Mouse (Mus musculus) CH12.LX (cell line): Measurements from ENCODE around the gene Tead2. TPM values are rescaled to one million over a fixed set of nuclear protein-coding genes. Genes with fewer than 3 reads are reported as not detected.

Experiments
- DNase-seq: peaks from one replicate; pipeline ENCODE4 v3.0.0-alpha.2; 2013; ENCODE audit errors: extremely low read depth
- H3K27ac ChIP-seq: 2 replicates; pipeline ENCODE4 v1.5.1; 2012; ENCODE audit warnings: low read depth, mild to moderate bottlenecking, control low read depth, moderate library complexity; ENCODE audit not compliant: insufficient read depth
- H3K27me3 ChIP-seq: replicated peaks from 2 replicates; pipeline ENCODE3; 2012; ENCODE audit warnings: inconsistent platforms
- H3K36me3 ChIP-seq, 2 experiments: replicated peaks in 1 of 2; 2 replicates each; pipeline versions ENCODE3 to v1.6.1; 2012; ENCODE audit warnings: inconsistent platforms in 1 of 2, low read length in 1 of 2, mild to moderate bottlenecking in 1 of 2, mixed read lengths in 1 of 2, moderate library complexity in 1 of 2; ENCODE audit not compliant: control insufficient read depth in 1 of 2, insufficient read depth in 1 of 2
- H3K4me1 ChIP-seq, 2 experiments: 2 replicates each; pipeline ENCODE4 v1.6.1; 2012; ENCODE audit warnings: inconsistent platforms in 1 of 2, moderate library complexity in 1 of 2; ENCODE audit not compliant: insufficient read depth in 2 of 2, control insufficient read depth in 1 of 2
- H3K4me2 ChIP-seq: 2 replicates; pipeline ENCODE4 v1.6.1; 2012; ENCODE audit warnings: low read depth, mild to moderate bottlenecking, control low read depth; ENCODE audit not compliant: poor library complexity, insufficient read depth, severe bottlenecking
- H3K4me3 ChIP-seq, 3 experiments: fragments of 150-350 bp in 1 of 3; sonication (generic) in 1 of 3; replicated peaks in 1 of 3; 2 replicates each; pipeline versions ENCODE3 to v1.5.1; 2011 to 2012; ENCODE audit warnings: low read depth in 2 of 3, low read length in 2 of 3, mild to moderate bottlenecking in 2 of 3, moderate library complexity in 2 of 3, control low read depth in 1 of 3, improper control_type of control experiment in 1 of 3, inconsistent platforms in 1 of 3, mixed read lengths in 1 of 3; ENCODE audit not compliant: poor library complexity in 1 of 3
- H3K79me2 ChIP-seq: replicated peaks from 2 replicates; pipeline ENCODE4 v1.6.1; 2012; ENCODE audit warnings: mild to moderate bottlenecking, moderate library complexity; ENCODE audit not compliant: control insufficient read depth, poor library complexity, insufficient read depth, severe bottlenecking; ENCODE audit errors: extremely low read depth
- H3K9ac ChIP-seq: 2 replicates; pipeline ENCODE4 v1.6.1; 2012; ENCODE audit warnings: low read depth, mild to moderate bottlenecking, control low read depth, moderate library complexity; ENCODE audit not compliant: insufficient read depth
- H3K9me3 ChIP-seq: replicated peaks from 2 replicates; pipeline ENCODE3; 2012; ENCODE audit warnings: low read length, inconsistent platforms, mixed read lengths
- BHLHE40 ChIP-seq: IDR thresholded peaks from 2 replicates; pipeline ENCODE4 v1.6.1; 2011; ENCODE audit warnings: mild to moderate bottlenecking, low read depth, low read length, improper control_type of control experiment
- CHD2 ChIP-seq: IDR thresholded peaks from 2 replicates; pipeline ENCODE4 v1.6.1; 2011; ENCODE audit warnings: low read length, improper control_type of control experiment
- CTCF ChIP-seq, 2 experiments: IDR thresholded peaks in 1 of 2; conservative IDR thresholded peaks in 1 of 2; 2 replicates each; pipeline ENCODE4 v1.5.1; 2011 to 2012; ENCODE audit warnings: low read depth in 2 of 2, low read length in 2 of 2, improper control_type of control experiment in 1 of 2, inconsistent platforms in 1 of 2, mild to moderate bottlenecking in 1 of 2, moderate library complexity in 1 of 2
- EP300 ChIP-seq: IDR thresholded peaks from 2 replicates; pipeline ENCODE4 v1.6.1; 2011; ENCODE audit warnings: low read length, improper control_type of control experiment
- ETS1 ChIP-seq: conservative IDR thresholded peaks from 2 replicates; pipeline ENCODE4 v1.6.1; 2012; ENCODE audit warnings: low read depth, mild to moderate bottlenecking, inconsistent platforms, low read length, improper control_type of control experiment, moderate library complexity
- HCFC1 ChIP-seq: IDR thresholded peaks from 2 replicates; pipeline ENCODE4 v1.6.1; 2012; ENCODE audit warnings: low read depth, mild to moderate bottlenecking, inconsistent platforms, low read length, improper control_type of control experiment
- JUN ChIP-seq: IDR thresholded peaks from 2 replicates; pipeline ENCODE4 v1.6.1; 2011; ENCODE audit warnings: low read depth, mild to moderate bottlenecking, low read length, improper control_type of control experiment, moderate library complexity; ENCODE audit not compliant: insufficient read depth
- KAT2A ChIP-seq: IDR thresholded peaks from 2 replicates; pipeline ENCODE4 v1.6.1; 2012; ENCODE audit warnings: low read length, improper control_type of control experiment, inconsistent platforms; ENCODE audit not compliant: insufficient replicate concordance
- MAFK ChIP-seq: IDR thresholded peaks from 2 replicates; pipeline ENCODE4 v1.6.1; 2011; ENCODE audit warnings: low read length, improper control_type of control experiment; ENCODE audit not compliant: insufficient replicate concordance
- MAX ChIP-seq: IDR thresholded peaks from 2 replicates; pipeline ENCODE4 v1.6.1; 2011; ENCODE audit warnings: low read length, improper control_type of control experiment
- MAZ ChIP-seq: IDR thresholded peaks from 2 replicates; pipeline ENCODE4 v1.6.1; 2012; ENCODE audit warnings: low read depth, mild to moderate bottlenecking, inconsistent platforms, low read length, improper control_type of control experiment, moderate library complexity
- MXI1 ChIP-seq: IDR thresholded peaks from 2 replicates; pipeline ENCODE4 v1.6.1; 2011; ENCODE audit warnings: mild to moderate bottlenecking, low read depth, low read length, improper control_type of control experiment
- MYC ChIP-seq: IDR thresholded peaks from 2 replicates; pipeline ENCODE4 v1.6.1; 2011; ENCODE audit warnings: low read depth, mild to moderate bottlenecking, improper control_type of control experiment, low read length
- NELFE ChIP-seq: IDR thresholded peaks from 2 replicates; pipeline ENCODE4 v1.6.1; 2011; ENCODE audit warnings: low read depth, low read length, improper control_type of control experiment
- NRF1 ChIP-seq: IDR thresholded peaks from 2 replicates; pipeline ENCODE4 v1.6.1; 2014; ENCODE audit warnings: low read depth, mild to moderate bottlenecking, inconsistent platforms, low read length, improper control_type of control experiment, moderate library complexity
- PAX5 ChIP-seq: IDR thresholded peaks from 2 replicates; pipeline ENCODE4 v1.6.1; 2012; ENCODE audit warnings: low read length, inconsistent platforms, mixed read lengths
- POLR2AphosphoS2 ChIP-seq: IDR thresholded peaks from 2 replicates; pipeline ENCODE4 v1.6.1; 2011; ENCODE audit warnings: low read depth, low read length, improper control_type of control experiment
- RAD21 ChIP-seq: IDR thresholded peaks from 2 replicates; pipeline ENCODE4 v1.6.1; 2011; ENCODE audit warnings: low read depth, mild to moderate bottlenecking, low read length, improper control_type of control experiment, moderate library complexity
- RCOR1 ChIP-seq: conservative IDR thresholded peaks from 2 replicates; pipeline ENCODE4 v1.6.1; 2012; ENCODE audit warnings: low read depth, mild to moderate bottlenecking, inconsistent platforms, low read length, improper control_type of control experiment
- SMC3 ChIP-seq: IDR thresholded peaks from 2 replicates; pipeline ENCODE4 v1.6.1; 2011; ENCODE audit warnings: low read depth, low read length, improper control_type of control experiment
- TBP ChIP-seq: conservative IDR thresholded peaks from 2 replicates; pipeline ENCODE4 v1.6.1; 2011; ENCODE audit warnings: low read depth, low read length, improper control_type of control experiment
- UBTF ChIP-seq: IDR thresholded peaks from 2 replicates; pipeline ENCODE4 v1.6.1; 2012; ENCODE audit warnings: low read depth, mild to moderate bottlenecking, inconsistent platforms, low read length, improper control_type of control experiment, moderate library complexity
- USF2 ChIP-seq: conservative IDR thresholded peaks from 2 replicates; pipeline ENCODE4 v1.6.1; 2011; ENCODE audit warnings: low read depth, low read length, improper control_type of control experiment
- ZKSCAN1 ChIP-seq: IDR thresholded peaks from 2 replicates; pipeline ENCODE4 v1.6.1; 2012; ENCODE audit warnings: low read depth, inconsistent platforms, low read length, improper control_type of control experiment, borderline replicate concordance
- ZNF384 ChIP-seq: IDR thresholded peaks from 2 replicates; pipeline ENCODE4 v1.6.1; 2012; ENCODE audit warnings: low read depth, low read length, improper control_type of control experiment, inconsistent platforms
- dilution Hi-C: fragments of 300-500 bp; cut with MboI; formaldehyde crosslinking; loops from 2 replicates; pipeline ENCODE4 v1.14.3; 2020; ENCODE audit warnings: low sequenced_read_pairs; ENCODE audit not compliant: extremely low pct_unique_long_range_greater_than_20kb, extremely low pct_ligation_motif_present
- in situ Hi-C: fragments of 300-500 bp; cut with MboI; formaldehyde crosslinking; loops from 3 replicates; pipeline ENCODE4 v1.14.3; 2019; ENCODE audit warnings: low sequenced_read_pairs, low pct_ligation_motif_present, low pct_unique_long_range_greater_than_20kb, mixed read lengths
- polyA plus RNA-seq: library from polyadenylated mRNA; unstranded; fragments of >175 nt; gene quantifications from 2 replicates; pipeline ENCODE4 v1.2.1, GENCODE M21; 2012; ENCODE audit warnings: low read depth; ENCODE audit not compliant: insufficient read length
- total RNA-seq, 2 experiments: library from RNA; depleted of rRNA; stranded (reverse); fragments of 300-350 nt in 1 of 2; fragments of >200 nt in 1 of 2; gene quantifications; 2 replicates each; pipeline ENCODE4 v1.2.3; 2012 to 2014

Gene Tead2
- total and polyA plus RNA-seq, 3 experiments: 0.31 to 2.5 (median 0.38) TPM

GRCm38 (mm10) chr7:45189600-45189999, 26.0 kb upstream of the Tead2 start:
- Histone ChIP-seq H3K4me1 (peaks cover 0 to 8% of the 10 kb centered on the region in 2 experiments; a peak in 3 of 4 replicates), H3K9me3 (no peaks in the 10 kb centered on the region), H3K4me3 (no peak overlapping the region), H3K79me2 (no peaks in the 10 kb centered on the region), H3K27ac (no peak overlapping the region), H3K27me3 (peaks cover 90% of the 10 kb centered on the region), H3K4me2 (no peak overlapping the region), H3K9ac (no peak overlapping the region), H3K36me3 (no peaks in the 10 kb centered on the region)
- no peak for DNase-seq
- dilution Hi-C loops: no loop called here
- in situ Hi-C loops: no loop called here
- TF ChIP-seq POLR2AphosphoS2 (no peak), PAX5 (no peak), RCOR1 (no peak), JUN (no peak), MAX (no peak), UBTF (no peak), ETS1 (no peak), HCFC1 (no peak), MYC (no peak), CTCF (conservative IDR thresholded peaks at IDR 0.05 in 1 of 2, IDR thresholded peaks at IDR 0.05 in 1 of 2; ENCODE audit: low read depth in 2 of 2, low read length in 2 of 2) (no peak), MAZ (no peak), MXI1 (no peak), ZKSCAN1 (no peak), TBP (no peak), ZNF384 (no peak), NRF1 (no peak), RAD21 (no peak)

GRCm38 (mm10) chr7:45190186-45190585, 25.4 kb upstream of the Tead2 start:
- Histone ChIP-seq H3K27me3 (peaks cover 89% of the 10 kb centered on the region), H3K4me2 (no peak overlapping the region), H3K4me1 (peaks cover 0 to 13% of the 10 kb centered on the region in 2 experiments; a peak in 3 of 4 replicates), H3K27ac (no peak overlapping the region), H3K9ac (no peak overlapping the region), H3K9me3 (no peaks in the 10 kb centered on the region), H3K36me3 (no peaks in the 10 kb centered on the region)
- dilution Hi-C loops: no loop called here
- TF ChIP-seq TBP (no peak), USF2 (no peak), RCOR1 (no peak), MAZ (no peak), NRF1 (no peak), EP300 (no peak), CHD2 (no peak), MAFK (no peak), NELFE (no peak), CTCF (conservative IDR thresholded peaks at IDR 0.05 in 1 of 2, IDR thresholded peaks at IDR 0.05 in 1 of 2; ENCODE audit: low read depth in 2 of 2, low read length in 2 of 2) (no peak), BHLHE40 (no peak), JUN (no peak), MAX (no peak), SMC3 (no peak), KAT2A (no peak), MXI1 (no peak), ETS1 (no peak), UBTF (no peak), ZNF384 (no peak)
- TF ChIP-seq, all 38 proteins: peak for 0
- no peak for DNase-seq
- no peak overlapping the region for H3K4me3 ChIP-seq
- no peaks in the 10 kb centered on the region for H3K79me2 ChIP-seq
- in situ Hi-C loops: no loop called here
